Mouse (Mus musculus): ENCODE data around the gene Sowahb.
A peak's percentile ranks its signal among the peaks of the same experiment; 100 is the strongest.

The Sowahb gene

DNA sequence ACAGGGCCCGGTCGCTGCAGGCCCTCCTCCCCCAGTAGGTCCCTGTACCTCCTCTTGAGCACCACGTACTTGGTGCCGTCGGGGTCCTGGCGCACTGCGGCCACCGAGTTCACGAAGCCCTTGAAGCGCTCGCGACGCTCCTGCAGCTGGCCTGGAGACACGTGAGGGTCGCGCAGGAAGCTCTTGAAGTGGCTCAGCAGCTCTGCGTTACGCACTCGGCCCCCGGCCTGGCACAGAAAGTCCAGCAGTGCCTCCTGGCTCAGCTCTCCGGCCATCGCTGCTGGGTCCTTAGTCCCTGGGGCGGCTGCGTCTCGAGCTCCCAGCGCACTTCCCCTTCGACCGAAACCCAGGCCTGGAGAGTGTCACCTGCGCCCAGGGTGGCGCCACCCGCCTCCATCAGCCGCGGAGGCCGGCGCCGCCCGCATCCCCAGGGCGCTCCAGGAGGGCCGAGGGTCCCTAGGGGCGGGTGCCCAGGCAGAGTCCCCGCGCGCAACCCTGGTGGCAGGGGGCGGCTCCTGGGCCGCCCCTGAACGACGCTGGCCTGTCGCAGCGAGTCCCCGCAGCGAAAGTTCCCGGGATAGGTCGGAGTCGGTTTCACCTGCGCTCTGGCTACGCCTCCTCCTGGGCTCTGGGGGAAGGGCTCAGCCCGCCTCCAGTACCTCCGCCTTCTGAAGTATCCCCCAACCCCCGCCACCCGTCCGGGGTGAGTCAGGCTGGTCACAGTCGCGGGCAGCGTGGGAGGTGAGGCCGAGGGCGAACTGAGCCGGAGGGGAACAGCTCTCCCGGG, at the start of gene Sowahb:
TSS of gene Sowahb (minus strand) at position 439 of the 787 bp plus-strand sequence.
- peak; percentile 43 for DNase-seq (ENCODE audit: low spot score)

DNA sequence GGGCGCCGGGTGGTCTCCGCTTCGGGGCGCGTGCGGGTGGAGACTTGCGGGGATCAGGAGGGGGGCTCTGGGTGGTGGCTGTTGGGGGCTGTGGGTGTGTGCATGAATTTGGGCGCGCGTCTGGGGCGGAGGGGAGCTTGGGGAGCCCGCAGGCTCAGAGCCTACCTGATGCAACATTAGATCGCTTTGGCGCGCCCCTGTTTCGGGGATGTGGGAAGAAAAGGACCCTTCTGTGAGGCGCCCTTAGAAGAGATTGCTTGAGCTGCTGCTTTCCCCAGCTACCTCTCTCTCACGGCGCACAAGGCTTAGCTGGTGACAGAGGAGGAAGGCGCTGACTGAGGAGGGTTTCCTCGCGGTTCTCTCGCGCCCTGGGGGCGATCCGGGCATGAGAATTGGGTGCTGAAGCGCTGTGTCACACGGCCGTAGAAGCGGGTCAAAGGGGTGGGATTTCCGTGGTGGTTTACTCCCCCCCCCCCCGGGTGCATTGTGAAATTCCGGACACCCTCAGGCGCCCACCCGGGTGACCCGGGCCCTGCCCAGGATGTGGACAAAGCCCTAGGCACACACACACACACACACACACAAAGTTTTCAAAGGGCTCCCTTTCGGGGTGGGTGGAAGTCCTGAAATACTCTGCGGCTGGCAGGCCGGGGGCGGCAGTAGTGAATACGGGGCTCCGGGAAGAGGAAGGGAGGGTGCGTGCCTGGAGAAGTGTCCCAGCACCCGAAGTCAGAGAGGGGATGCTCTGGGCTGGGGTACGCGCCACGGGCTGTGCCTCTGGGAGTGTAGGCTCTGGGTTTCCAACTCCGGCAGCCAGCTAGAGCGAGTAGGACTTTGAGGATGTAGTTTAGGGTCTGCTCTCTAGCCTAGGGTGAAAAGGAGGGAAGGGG, 49.1 kb upstream of the Sowahb start:
- DNase-seq (ENCODE audit: low spot score): peak; percentile 44

DNA sequence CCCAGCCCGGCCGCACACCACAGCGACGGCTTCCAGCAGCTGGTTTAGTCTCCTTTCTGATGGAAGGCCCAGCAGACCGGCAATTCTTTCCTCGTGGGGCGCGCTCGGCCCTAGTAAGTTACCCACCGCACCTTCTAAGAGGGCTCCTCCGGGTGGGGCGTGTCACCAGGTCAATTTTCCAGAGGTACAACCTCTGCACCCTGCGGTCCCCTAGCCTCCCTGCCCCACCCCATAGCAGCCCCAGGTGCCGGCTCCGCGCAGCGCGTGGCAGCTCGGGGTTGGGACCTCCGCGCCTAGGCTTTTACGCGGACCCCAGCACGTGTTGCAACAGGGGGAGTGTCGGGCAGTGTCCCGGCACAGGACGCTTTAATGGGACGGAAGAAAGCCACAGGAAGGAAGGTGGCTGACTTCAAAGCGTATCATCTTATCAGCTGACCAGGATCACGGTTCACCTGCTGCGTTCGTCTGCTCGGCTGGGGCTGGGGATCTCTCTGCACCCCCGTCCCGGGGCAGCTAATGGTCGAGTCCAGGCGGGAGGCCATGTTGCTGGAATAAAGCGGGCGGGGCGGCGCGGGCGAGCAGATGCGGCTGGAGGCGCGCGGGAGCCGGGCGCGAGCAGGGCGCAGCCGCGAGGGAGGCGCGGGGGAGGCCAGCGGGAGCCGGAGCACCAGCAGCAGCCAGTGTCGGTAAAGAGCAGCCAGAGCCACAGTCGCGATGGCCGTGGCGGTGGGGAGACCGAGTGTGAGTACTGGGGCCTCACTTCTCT, 48.2 kb upstream of the Sowahb start, which contains the start of gene Sept11:
TSS of gene Sept11 (plus strand) at position 581 of the 766 bp plus-strand sequence.
- DNase-seq (ENCODE audit: low spot score): peak; percentile 95

DNA sequence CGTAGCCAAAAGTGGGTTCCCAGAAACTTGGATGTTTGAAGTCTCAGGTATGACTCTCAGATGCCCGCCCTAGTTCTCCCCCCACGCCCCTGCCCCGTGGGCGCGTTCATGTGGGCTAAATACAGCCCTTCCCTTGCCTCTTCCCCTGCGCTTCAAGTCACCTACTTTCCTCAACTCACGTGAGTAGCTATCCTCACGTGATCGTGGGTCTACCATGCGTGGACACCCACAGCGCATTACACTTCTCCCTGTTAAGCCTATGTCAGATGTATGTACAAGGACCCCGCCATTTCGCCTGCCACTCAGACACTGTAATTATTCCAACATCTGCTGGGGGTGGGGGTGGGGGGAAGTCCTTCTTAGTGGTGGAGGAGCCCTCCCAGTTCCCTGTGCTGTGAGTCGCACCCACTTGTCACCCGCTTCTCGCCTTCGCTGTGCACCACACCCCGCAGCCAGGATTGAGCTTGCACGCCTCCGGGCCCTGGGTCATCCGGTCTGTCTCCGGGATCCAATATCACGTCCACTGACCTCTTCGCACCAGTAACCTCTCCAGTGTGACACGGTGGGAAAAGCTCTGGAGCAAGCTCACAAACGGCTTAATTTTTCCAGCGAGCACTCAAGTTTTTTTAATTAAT, 47.4 kb upstream of the Sowahb start:
- peak; percentile 36 for DNase-seq (ENCODE audit: low spot score)

DNA sequence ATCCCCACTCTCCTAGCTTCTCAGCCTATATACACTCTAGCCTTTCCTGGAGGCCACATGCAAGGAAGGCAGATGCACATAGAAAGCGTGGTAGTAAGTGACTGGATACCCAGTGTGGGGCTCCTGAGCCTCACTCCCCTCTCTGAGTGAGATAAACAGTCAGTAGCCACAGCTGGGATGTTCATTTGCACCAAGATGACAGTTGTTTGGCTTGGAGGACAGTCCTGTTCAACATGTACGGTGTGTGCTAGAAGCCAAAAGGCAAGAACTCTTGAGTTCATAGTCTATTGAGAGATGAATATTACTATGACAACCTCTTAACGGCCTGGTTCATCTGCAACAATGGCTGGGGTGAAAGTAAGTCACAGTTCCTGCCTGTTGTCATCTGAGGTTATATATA, 46.4 kb upstream of the Sowahb start:
- no peak for DNase-seq (ENCODE audit: low spot score)

DNA sequence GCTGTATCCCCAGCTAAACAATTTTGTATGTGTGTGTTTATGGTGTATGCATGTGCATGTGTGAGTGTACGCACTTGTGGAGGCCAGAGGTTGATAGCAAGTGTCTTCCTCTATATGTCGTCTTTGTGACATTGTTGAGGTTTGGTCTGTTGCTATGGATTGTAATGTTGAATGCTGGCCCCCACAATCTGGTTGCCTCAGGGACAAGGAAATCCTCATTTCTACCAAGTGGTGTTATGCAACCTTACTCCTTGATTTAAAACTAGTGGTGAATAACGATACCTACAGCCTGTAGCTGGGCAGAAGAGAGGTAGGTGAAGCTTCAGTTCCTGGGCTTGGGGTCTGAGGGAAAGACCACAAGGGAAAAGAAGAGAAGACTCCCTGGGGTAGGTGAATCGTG, 41.1 kb upstream of the Sowahb start:
- DNase-seq (ENCODE audit: low spot score): no peak

DNA sequence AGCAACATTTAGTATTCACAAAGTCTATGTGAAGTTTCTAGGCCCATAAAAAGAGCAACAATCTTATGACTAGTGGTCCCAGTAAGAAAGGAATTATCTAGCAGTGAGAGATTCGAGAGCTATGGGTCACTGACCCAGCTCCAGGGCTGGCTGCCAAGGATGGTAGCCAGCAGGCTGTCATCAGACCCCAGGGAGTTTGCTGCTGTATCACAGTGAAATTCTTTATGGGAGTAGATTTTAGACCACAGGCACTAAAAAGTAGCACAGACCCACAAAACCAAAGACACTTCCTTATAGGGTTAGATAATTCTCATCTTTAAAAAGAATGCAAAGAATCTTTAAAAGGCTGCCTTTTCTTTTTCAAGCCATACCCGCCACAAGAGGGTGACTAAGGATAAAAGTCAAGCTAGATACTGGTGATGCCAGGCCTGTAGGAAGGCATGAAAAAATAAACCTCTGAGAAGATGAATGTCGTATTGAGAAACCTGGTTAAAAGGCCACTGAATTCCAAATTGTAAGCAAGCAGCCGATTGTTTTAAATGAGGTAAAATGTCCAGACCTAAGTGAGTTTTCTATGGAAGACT, 40.3 kb upstream of the Sowahb start:
- peak; percentile 22 for DNase-seq (ENCODE audit: low spot score)

DNA sequence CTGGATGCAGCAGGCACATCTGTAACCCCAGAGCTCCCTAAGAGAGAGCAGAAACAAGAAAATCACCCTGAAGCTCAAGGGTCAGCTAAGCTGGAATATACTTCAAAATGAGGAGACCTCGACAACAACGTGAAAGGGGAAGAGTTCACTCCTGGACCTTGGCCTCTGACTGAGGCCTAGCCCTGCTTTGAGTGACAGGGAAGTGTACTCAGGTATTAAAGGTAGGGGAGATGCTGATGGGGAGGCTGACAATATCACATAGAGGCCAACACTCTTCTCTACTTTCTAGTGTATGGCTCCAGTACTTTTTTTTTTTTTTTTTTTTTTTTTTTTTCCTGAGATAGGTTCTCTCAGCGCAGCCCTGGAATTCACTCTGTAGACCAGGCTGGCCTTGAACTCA, 34.8 kb upstream of the Sowahb start:
- DNase-seq (ENCODE audit: low spot score): no peak

DNA sequence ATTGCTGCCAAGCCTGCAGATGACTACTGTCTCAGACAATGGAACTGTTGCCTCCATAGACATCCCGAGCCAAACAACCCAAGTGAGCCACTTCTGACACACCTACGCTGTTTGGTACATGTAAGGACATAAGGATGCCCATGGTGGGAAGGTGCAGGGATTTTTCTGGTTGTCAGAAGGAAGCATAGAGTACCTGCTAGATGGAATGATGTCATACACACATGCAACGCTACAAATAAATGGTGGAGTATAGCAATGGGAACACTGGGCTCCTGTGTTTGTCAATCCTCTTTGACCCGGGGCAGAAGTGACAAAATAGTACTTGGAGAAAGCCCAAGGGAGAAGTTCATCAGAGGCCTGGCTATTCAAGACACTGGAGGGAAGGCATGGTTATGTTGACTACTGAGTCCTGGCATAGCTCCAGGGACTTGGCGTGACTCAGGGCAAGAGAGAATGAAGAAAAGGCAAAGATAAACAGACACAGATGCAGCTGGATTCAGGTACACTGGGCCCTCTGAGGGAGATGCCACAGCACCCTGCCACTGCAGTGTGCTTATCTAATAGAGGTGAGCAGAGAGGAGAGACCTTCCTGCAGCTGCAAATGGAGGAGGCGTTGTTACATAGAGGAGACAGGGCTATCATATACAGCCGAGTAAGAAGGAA, 33.0 kb upstream of the Sowahb start:
- DNase-seq (ENCODE audit: low spot score): no peak

DNA sequence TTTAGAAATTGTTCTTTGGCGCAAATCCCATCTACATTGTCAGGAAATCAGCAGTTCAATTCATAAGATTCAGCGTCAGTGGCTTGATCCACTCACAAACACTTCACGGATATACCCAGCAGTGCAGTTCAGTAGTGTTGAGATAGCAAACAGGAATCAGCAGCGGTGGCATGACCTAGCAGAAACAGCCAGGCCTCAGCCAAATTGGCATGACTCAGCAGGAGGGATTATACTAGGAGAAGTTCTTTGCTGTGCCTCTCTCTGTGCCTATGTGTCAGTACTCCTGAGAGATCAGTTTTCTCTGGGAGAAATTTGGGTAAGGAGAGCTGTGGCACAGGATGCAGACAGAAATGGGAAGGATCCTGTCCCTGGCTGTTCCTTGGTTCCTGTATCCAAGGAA, 16.0 kb upstream of the Sowahb start:
- no peak for DNase-seq (ENCODE audit: low spot score)

DNA sequence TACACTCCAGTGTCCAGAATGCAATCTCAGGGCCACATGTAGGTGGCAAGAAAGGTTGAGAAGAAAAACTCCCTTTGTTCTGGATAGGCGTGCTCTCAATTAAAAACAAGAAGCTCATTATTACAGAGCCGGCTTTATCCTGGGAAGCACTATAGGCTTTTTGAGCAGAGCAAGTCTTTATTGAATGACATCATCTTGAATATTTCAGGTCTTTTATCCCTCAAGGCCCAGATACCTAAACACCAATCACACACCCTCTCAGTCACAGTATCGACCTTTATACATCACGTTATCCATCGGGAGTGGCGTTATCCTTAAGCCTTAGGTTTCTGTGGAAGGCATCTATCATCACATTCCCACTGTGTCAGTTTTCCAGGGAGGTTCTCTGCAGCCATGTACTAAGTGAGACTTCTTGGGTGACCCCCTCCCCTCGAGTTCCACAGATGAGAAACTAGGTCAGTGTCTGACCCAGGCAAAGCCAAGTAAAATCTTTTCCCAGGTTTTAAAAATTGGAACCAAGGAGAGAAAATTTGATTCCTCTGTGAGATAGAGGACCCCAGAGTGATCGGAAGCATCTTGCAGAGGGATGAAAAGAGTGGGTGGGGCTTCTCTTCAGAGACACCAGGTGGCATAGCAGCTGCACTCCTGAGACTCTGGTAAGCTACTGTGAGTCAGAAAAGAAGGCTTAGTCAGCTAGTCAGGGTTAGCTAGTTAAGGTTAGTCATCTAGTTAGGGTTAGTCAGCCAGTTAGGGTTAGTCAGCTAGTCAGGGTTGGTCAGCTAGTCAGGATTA, 9.0 kb upstream of the Sowahb start:
- DNase-seq (ENCODE audit: low spot score): no peak

DNA sequence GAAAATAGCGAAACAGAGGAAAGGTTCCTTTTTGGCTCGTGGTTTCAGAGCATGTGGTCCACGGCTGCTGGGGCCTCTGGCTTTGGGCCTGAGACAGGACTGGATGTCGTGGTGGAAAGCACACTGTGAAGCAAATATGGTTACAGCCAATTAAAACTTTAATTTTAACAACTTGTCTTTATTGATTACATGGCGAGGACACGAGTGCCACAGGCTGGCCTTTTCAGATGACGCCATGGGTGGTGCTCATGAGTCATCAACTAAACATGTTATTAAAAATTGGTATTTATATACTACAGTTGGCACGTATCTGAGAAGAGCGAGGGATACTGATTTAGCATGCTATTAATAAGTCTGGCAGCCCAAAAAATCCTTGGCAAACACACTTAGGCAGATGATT, 7.1 kb upstream of the Sowahb start:
- DNase-seq (ENCODE audit: low spot score): no peak

DNA sequence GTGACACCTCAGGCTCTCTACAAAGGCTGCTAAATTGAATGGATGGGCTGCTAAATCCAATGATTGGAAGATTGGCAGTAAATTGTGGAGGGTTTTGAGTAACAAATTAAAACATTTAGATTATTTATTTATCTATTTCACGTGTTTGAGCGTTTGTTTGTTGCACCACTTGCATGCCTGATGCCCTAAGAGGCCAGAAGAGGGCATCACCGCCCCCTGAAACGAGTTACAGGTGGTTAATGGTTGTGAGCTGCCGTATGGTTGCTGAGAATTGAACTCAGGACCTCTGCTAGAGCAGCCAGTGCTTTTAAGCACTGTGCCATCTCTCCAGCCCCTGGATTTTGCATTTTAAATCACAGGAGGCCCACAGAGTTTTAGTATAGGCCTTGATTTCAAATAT, 6.2 kb upstream of the Sowahb start:
- DNase-seq (ENCODE audit: low spot score): no peak

DNA sequence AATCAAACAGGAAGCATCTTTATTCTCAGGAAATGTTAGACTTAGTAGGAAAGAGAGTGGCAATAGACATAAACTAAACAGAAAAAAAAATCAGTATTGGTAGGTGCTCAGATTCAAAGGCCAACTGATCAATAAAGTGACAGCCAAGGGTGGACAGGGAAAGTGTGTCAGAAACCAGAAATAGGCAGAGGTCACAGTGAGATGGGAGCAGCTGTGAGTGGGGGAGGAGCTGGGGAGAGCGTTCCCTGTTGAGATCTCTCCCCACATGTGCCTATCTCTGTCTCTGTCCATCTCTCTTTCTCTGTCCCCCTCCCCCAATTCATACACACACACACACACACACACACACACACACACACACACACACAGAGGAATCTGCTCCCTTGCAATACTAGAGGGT, 5.1 kb upstream of the Sowahb start:
- no peak for DNase-seq (ENCODE audit: low spot score)

DNA sequence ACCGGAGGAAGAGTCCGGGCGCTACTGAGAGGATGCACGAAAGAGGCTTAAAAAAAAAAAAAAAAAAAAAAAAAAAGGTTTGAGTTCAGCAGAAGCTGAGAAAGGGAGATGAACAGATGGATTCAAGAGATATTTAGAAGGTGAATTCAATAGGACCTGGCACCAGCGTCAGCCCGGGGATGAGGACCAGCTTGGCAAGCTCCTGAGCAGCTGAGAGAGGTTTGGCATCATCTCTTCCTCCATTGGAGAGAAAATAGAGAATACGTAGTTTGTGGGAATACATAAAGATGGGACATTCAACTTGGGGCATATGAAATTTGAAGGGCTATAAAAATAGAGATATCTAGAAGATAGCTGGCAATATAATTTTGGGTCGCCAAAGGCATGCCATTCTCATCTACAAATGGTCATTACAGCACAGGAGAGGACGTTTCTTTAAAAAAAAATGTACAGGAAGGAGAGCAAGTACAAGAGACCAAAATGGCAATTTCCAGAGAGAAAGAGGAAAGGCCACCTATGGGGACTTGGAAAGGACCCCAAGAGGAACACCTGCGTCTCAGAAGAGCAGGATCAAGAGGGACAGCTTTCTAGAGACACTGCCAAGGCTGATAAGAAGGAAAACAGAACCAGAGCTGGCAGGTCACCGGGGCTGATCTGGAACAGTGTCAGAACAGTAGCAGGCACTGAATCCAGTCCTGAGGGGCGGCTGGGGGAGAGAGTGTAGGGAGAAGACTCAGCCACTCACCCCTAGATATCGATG, 3.8 kb upstream of the Sowahb start:
- no peak for DNase-seq (ENCODE audit: low spot score)

DNA sequence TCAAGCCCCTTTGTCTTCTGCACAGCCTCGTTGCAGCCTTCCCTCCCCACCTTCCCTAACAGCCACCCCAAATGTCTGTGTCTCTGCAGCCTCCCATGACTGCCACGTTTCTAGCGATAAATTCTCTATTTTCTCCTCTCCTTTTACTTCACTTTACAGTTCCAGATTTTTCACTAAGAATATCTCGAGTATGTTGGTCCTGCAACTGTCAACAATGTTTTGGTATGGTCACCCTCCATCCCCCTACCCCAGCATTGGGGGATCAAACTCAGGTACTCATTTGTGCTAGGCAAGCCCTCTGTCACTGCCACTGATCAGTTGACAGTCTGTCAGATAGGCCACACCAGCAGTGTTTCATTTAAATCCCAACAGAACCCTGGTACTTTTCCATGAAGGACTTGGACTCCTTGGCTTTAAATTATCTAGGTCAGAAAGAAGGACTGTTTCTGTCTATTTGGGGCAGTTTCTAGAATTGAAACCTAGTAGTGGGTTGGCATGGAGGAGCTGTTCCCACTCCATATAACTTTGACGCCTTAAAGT, 1.6 kb upstream of the Sowahb start:
- DNase-seq (ENCODE audit: low spot score): no peak

DNA sequence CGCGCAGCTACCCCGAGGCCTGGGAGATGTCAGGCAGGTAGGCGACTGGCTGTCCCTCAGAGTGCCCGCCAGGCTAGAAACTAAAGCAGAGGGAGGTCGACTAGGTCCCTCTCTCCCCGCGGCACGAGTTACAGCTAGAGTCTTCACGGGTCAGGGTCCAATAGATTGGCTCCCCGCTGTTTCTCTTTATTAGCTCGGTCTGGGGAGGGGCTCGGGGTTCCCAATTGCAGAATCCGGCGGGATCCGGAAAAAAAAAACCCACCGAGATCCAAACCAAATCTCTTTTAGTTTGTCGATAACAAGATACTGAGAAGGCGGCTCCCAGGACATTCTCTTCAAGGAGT, 521 bp upstream of the Sowahb start:
- DNase-seq (ENCODE audit: low spot score): no peak

DNA sequence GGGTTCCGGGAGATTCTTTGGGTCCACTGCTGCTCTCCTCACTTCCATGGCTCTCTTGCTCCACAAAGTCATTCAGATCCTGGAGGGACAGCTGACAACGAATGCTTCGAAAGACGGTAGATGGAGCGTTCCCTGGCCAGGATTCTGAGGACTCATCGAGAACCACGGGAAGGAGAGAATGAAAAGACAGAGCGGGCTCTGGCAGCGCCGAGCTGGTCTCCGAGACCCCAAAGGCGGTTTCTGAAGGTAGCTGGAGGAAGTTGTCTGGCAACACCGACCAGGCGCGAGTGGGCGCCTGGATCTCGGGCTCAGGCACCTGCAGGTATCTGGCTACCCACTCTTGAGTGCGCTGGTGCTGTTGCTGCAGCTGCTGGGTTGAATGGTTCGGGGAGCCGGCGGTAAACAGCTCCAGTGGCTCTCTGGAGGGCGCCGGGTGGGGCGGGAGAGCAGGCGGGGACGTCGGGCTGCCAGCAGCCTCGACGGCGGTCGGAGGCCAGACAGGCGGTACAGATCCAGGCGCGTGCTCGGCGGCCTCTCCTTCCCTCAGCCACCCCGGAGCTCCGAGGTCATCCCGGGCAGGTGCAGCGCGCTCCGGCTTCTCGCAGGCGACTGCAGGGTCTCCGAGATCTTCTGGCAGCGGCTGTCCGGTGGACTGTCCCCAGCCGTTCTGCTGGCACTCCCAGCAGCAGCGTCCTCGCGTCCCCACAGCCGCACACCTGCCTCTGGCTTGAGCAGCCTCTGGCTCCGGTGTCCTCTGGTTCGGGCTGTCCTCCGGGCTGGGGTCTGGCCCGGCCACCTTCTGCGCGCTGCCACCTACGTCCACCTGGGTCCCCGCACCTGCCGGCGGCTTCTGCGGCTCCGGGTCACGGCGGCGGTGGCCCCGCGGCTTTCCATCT, 886 bp downstream of the Sowahb start:
- peak; percentile 21 for DNase-seq (ENCODE audit: low spot score)

All from ovary, postnatal 36 days (tissue).